Mouse (Mus musculus): ENCODE data around the gene Klhl36.

Gene Klhl36

GRCm38 (mm10) chr8:119883281-119883680, 21.2 kb downstream of the Klhl36 start:
- in situ Hi-C loops (cut with MboI, MseI): no loop called here

GRCm38 (mm10) chr8:119885612-119886011, 23.5 kb downstream of the Klhl36 start:
- in situ Hi-C loops (cut with MboI, MseI): no loop called here

GRCm38 (mm10) chr8:119887130-119887529, 25.1 kb downstream of the Klhl36 start:
- in situ Hi-C loops (cut with MboI, MseI): no loop called here

- in situ Hi-C loops (cut with MboI, MseI): no loop called here
These were observed 25.9 kb downstream of the Klhl36 start for GRCm38 (mm10) chr8:119888012-119888411.

GRCm38 (mm10) chr8:119897069-119897468, 35.0 kb downstream of the Klhl36 start:
- in situ Hi-C loops (cut with MboI, MseI): no loop called here

GRCm38 (mm10) chr8:119897933-119898332, 35.9 kb downstream of the Klhl36 start:
- in situ Hi-C loops (cut with MboI, MseI): no loop called here

- in situ Hi-C loops (cut with MboI, MseI): no loop called here
These were observed 39.3 kb downstream of the Klhl36 start for GRCm38 (mm10) chr8:119901349-119901748.

GRCm38 (mm10) chr8:119901952-119902351, 39.9 kb downstream of the Klhl36 start:
- in situ Hi-C loops (cut with MboI, MseI): no loop called here

GRCm38 (mm10) chr8:119904323-119904911, 42.4 kb downstream of the Klhl36 start:
- in situ Hi-C loops (cut with MboI, MseI): no loop called here

- in situ Hi-C loops (cut with MboI, MseI): no loop called here
These were observed 48.0 kb downstream of the Klhl36 start, which contains the start of gene Usp10 for GRCm38 (mm10) chr8:119909944-119910546. Gene Usp10 (plus strand): TSS chr8:119910360.

- in situ Hi-C loops (cut with MboI, MseI): no loop called here
These were observed 48.6 kb downstream of the Klhl36 start, which contains the start of gene Gm20388 for GRCm38 (mm10) chr8:119910547-119911257. Gene Gm20388 (plus strand): TSS chr8:119910841.

GRCm38 (mm10) chr8:119911258-119911962, 49.3 kb downstream of the Klhl36 start:
- in situ Hi-C loops (cut with MboI, MseI): no loop called here

GRCm38 (mm10) chr8:119912643-119913042, 50.6 kb downstream of the Klhl36 start:
- in situ Hi-C loops (cut with MboI, MseI): no loop called here

GRCm38 (mm10) chr8:119913181-119913580, 51.1 kb downstream of the Klhl36 start:
- in situ Hi-C loops (cut with MboI, MseI): no loop called here

- in situ Hi-C loops (cut with MboI, MseI): no loop called here
These were observed 52.1 kb downstream of the Klhl36 start for GRCm38 (mm10) chr8:119914161-119914560.

GRCm38 (mm10) chr8:119915298-119915697, 53.2 kb downstream of the Klhl36 start:
- in situ Hi-C loops (cut with MboI, MseI): no loop called here

- in situ Hi-C loops (cut with MboI, MseI): no loop called here
These were observed 54.3 kb downstream of the Klhl36 start for GRCm38 (mm10) chr8:119916237-119916892.

GRCm38 (mm10) chr8:119917415-119917814, 55.3 kb downstream of the Klhl36 start:
- in situ Hi-C loops (cut with MboI, MseI): no loop called here

- in situ Hi-C loops (cut with MboI, MseI): no loop called here
These were observed 56.1 kb downstream of the Klhl36 start for GRCm38 (mm10) chr8:119918155-119918567.

- in situ Hi-C loops (cut with MboI, MseI): no loop called here
These were observed 61.2 kb downstream of the Klhl36 start for GRCm38 (mm10) chr8:119923259-119923658.

GRCm38 (mm10) chr8:119925428-119925827, 63.4 kb downstream of the Klhl36 start:
- in situ Hi-C loops (cut with MboI, MseI): no loop called here

GRCm38 (mm10) chr8:119926474-119926873, 64.4 kb downstream of the Klhl36 start:
- in situ Hi-C loops (cut with MboI, MseI): no loop called here

All from T-helper 2 cell (primary cell).